10 mouse cellular contexts compared by ENCODE assay signal in the genomic region with DNA sequence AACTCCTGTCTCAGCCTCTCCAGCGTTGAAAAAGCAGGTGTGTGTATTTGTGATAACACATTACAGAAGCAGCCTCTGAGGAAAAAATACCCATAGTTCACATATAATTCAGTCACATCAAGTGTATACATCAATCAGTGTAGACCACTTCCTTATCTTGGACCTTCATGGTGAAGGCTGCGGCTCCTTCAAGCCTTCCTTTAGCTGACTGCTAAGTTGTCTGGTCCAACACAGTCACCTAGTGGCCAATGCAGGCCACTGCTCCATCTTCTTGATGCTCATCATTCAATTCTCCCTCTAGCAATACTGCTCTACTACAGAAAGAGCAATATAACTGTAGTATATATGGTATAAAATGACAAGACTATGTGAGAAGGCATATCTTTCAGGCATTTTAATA.
A peak's percentile ranks its signal among the peaks of the same experiment; 100 is the strongest.
DNase-seq lines count a peak whose midpoint lies in the region; ATAC-seq and TF ChIP-seq lines count a peak whose summit lies in the region.
"Had no signal": no experiment of that assay in that cellular context is flagged by ENCODE, and none has a peak within 500 bp of the region (broad histone marks: within the 10 kb centered on the region; RNA-seq: fewer than 3 reads in every experiment).

No protein-coding gene starts in this region.

- in situ Hi-C loops in ES-E14 (cut with MboI; ENCODE audit: low sequenced_read_pairs in 2 of 2, unreplicated experiment in 2 of 2): no loop called here

- H3K9ac ChIP-seq in ES-E14 (ENCODE audit: insufficient read depth, low read depth, low read length, poor library complexity, severe bottlenecking): no peak overlapping the region
- no peak overlapping the region for H3K9ac ChIP-seq in lung, postnatal 0 days (replicated peaks; ENCODE audit: low read depth)
- H3K9ac ChIP-seq: heart, embryonic 15.5 days; midbrain, embryonic 12.5 days had no signal

- DNase-seq in cerebellum, adult 2 months: peak in 1 of 2 experiments; percentile 41
- no peak for DNase-seq in cerebellum, adult 8-10 months
- peak in 1 of 2 experiments; percentile 32 for DNase-seq in left cerebral cortex, adult 2 months (ENCODE audit: extremely low spot score in 1 of 2, low spot score in 2 of 2)
- DNase-seq in left cerebral cortex, adult 11 months (ENCODE audit: low spot score): no peak
- peak; percentile 9 for DNase-seq in ES-E14 (ENCODE audit: low read depth, low spot score)
- peak; percentile 58 for DNase-seq in lung, postnatal 0 days (ENCODE audit: low spot score)
- DNase-seq in testis, postnatal 10 days (ENCODE audit: low spot score): no peak

- ATAC-seq in granulocyte monocyte progenitor cell, adult 5-6 weeks (replicated peaks; ENCODE audit: poor library complexity, severe bottlenecking): peak; percentile 65
- 0 out of 2 replicates have a peak, but pooled peaks have one; percentile 33 for ATAC-seq in lung, postnatal 0 days

- no peaks in the 10 kb centered on the region; the same call in 1 of the 2 replicates for H3K4me1 ChIP-seq in cerebellum, adult 2 months (ENCODE audit: control insufficient read depth, insufficient read depth, low read length)
- no peaks in the 10 kb centered on the region for H3K4me1 ChIP-seq in ES-E14 (ENCODE audit: control insufficient read depth in 2 of 2, insufficient read depth in 2 of 2, low read length in 2 of 2, poor library complexity in 1 of 2)
- no peaks in the 10 kb centered on the region for H3K4me1 ChIP-seq in lung, postnatal 0 days (ENCODE audit: insufficient read depth, low read depth, low read length)
- H3K4me1 ChIP-seq: heart, embryonic 15.5 days; midbrain, embryonic 12.5 days had no signal

- intact Hi-C loops in left cerebral cortex, adult 2 months (cut with DNase I): no loop called here

- peak; percentile 82 for TF ChIP-seq CTCF in cerebellum, adult 2 months (IDR thresholded peaks at IDR 0.05; ENCODE audit: borderline replicate concordance, insufficient read depth, low read depth, low read length)
- peak; percentile 83 for TF ChIP-seq CTCF in left cerebral cortex, adult 2 months (IDR thresholded peaks at IDR 0.05)
- TF ChIP-seq CTCF in lung, postnatal 0 days (IDR thresholded peaks at IDR 0.05): peak; percentile 88

- no peak for TF ChIP-seq POLR2A in cerebellum, adult 2 months (IDR thresholded peaks at IDR 0.05; ENCODE audit: borderline replicate concordance, insufficient read depth, low read length)

- no peak overlapping the region for H3K4me2 ChIP-seq in lung, postnatal 0 days (replicated peaks; ENCODE audit: low read depth, low read length)
- H3K4me2 ChIP-seq: heart, embryonic 15.5 days; midbrain, embryonic 12.5 days had no signal

- no peak for TF ChIP-seq EP300 in lung, postnatal 0 days (IDR thresholded peaks at IDR 0.05)

- no peak overlapping the region for H3K4me3 ChIP-seq in cerebellum, adult 2 months (replicated peaks; ENCODE audit: insufficient read depth, low read depth, low read length)
- no peak overlapping the region for H3K4me3 ChIP-seq in left cerebral cortex, adult 2 months
- no peak overlapping the region for H3K4me3 ChIP-seq in ES-E14 (ENCODE audit: insufficient read depth in 1 of 2, low read depth in 1 of 2, low read length in 2 of 2, poor library complexity in 1 of 2, severe bottlenecking in 1 of 2)
- no peak overlapping the region for H3K4me3 ChIP-seq in lung, postnatal 0 days (ENCODE audit: low read depth, low read length)
- H3K4me3 ChIP-seq: heart, embryonic 15.5 days; midbrain, embryonic 12.5 days had no signal

- no peaks in the 10 kb centered on the region for H3K27me3 ChIP-seq in cerebellum, adult 2 months (ENCODE audit: control insufficient read depth, insufficient read depth, low read length)
- no peaks in the 10 kb centered on the region for H3K27me3 ChIP-seq in lung, postnatal 0 days (replicated peaks; ENCODE audit: insufficient read depth, low read length)
- H3K27me3 ChIP-seq: heart, embryonic 15.5 days; midbrain, embryonic 12.5 days had no signal

- H3K27ac ChIP-seq in cerebellum, adult 2 months (ENCODE audit: insufficient read depth, low read length): no peak overlapping the region
- no peak overlapping the region for H3K27ac ChIP-seq in left cerebral cortex, adult 2 months
- no peak overlapping the region for H3K27ac ChIP-seq in ES-E14 (ENCODE audit: insufficient read depth, low read depth, low read length, poor library complexity, severe bottlenecking)
- no peak overlapping the region for H3K27ac ChIP-seq in lung, postnatal 0 days (ENCODE audit: low read length)
- H3K27ac ChIP-seq: heart, embryonic 15.5 days; midbrain, embryonic 12.5 days had no signal

- H3K36me3 ChIP-seq in ES-E14 (ENCODE audit: control insufficient read depth, insufficient read depth, low read length, poor library complexity, severe bottlenecking): no peaks in the 10 kb centered on the region
- H3K36me3 ChIP-seq in lung, postnatal 0 days (ENCODE audit: insufficient read depth, low read length): no peaks in the 10 kb centered on the region
- H3K36me3 ChIP-seq: heart, embryonic 15.5 days had no signal

- no peaks in the 10 kb centered on the region for H3K9me3 ChIP-seq in ES-E14 (ENCODE audit: control insufficient read depth, insufficient read depth, low read depth, low read length)
- no peaks in the 10 kb centered on the region for H3K9me3 ChIP-seq in lung, postnatal 0 days (ENCODE audit: low read length)
- H3K9me3 ChIP-seq: heart, embryonic 15.5 days; midbrain, embryonic 12.5 days had no signal

- WGBS in cerebellum, adult 2 months: 62% methylated on average over 2 of the region's 2 CpGs
- 48% methylated on average over 2 of the region's 2 CpGs for WGBS in lung, postnatal 0 days

TF ChIP-seq in ES-E14, 5 proteins besides CTCF, POLR2A, EP300 and RAD21:
- TF ChIP-seq ZNF384 (IDR thresholded peaks at IDR 0.05; ENCODE audit: low read depth, low read length) (no peak), HCFC1 (IDR thresholded peaks at IDR 0.05; ENCODE audit: borderline replicate concordance, insufficient read depth, low read length) (no peak), ZC3H11A (IDR thresholded peaks at IDR 0.05; ENCODE audit: borderline replicate concordance, low read depth, low read length) (no peak), CHD2 (IDR thresholded peaks at IDR 0.05; ENCODE audit: low read depth, low read length) (no peak), MAFK (IDR thresholded peaks at IDR 0.05; ENCODE audit: insufficient read depth, low read depth, low read length) (no peak)

Comparison
In these comparisons a context has a peak if more than half of its experiments do, and no peak if none do; other contexts are left out.
1. DNase-seq: peak in ES-E14 (single experiment) and lung, postnatal 0 days (single experiment); none in cerebellum, adult 8-10 months (single experiment), left cerebral cortex, adult 11 months (single experiment) and testis, postnatal 10 days (single experiment).
2. Peak in every context shown above with its lines, with median percentiles within 50 percentile points of each other: CTCF ChIP-seq.